Mouse (Mus musculus): ENCODE results near the gene Lpcat3.

The Lpcat3 gene

GRCm38 (mm10) chr6:124706061-124706627, 43.3 kb downstream of the Lpcat3 start:
- no peak for DNase-seq

GRCm38 (mm10) chr6:124708289-124708889, 45.6 kb downstream of the Lpcat3 start:
- DNase-seq, result no peak

GRCm38 (mm10) chr6:124711824-124712782, 49.3 kb downstream of the Lpcat3 start, which contains the start of the genes Emg1 and Phb2:
TSS of gene Emg1 (minus strand) at chr6:124712178.
TSS of gene Phb2 (plus strand) at chr6:124712336.
- peak; percentile 96 for DNase-seq

- DNase-seq, result no peak
Measured at GRCm38 (mm10) chr6:124712918-124713317, 50.1 kb downstream of the Lpcat3 start.

GRCm38 (mm10) chr6:124716864-124717490, 54.1 kb downstream of the Lpcat3 start:
- DNase-seq, result no peak

GRCm38 (mm10) chr6:124717968-124718367, 55.1 kb downstream of the Lpcat3 start:
- DNase-seq, result no peak

- no peak for DNase-seq
Measured at GRCm38 (mm10) chr6:124718703-124719102, 55.9 kb downstream of the Lpcat3 start.

- DNase-seq, result no peak
Measured at GRCm38 (mm10) chr6:124719354-124719978, 56.6 kb downstream of the Lpcat3 start.

GRCm38 (mm10) chr6:124720904-124721303, 58.1 kb downstream of the Lpcat3 start:
- no peak for DNase-seq

- no peak for DNase-seq
Measured at GRCm38 (mm10) chr6:124722876-124723473, 60.1 kb downstream of the Lpcat3 start.

GRCm38 (mm10) chr6:124723541-124723940, 60.7 kb downstream of the Lpcat3 start:
- no peak for DNase-seq

GRCm38 (mm10) chr6:124724472-124724871, 61.6 kb downstream of the Lpcat3 start:
- no peak for DNase-seq

- DNase-seq, result no peak
Measured at GRCm38 (mm10) chr6:124728621-124729020, 65.8 kb downstream of the Lpcat3 start.

- no peak for DNase-seq
Measured at GRCm38 (mm10) chr6:124729850-124730705, 67.3 kb downstream of the Lpcat3 start.

- DNase-seq, result no peak
Measured at GRCm38 (mm10) chr6:124731038-124731437, 68.2 kb downstream of the Lpcat3 start.

- DNase-seq, result no peak
Measured at GRCm38 (mm10) chr6:124732476-124733370, 69.9 kb downstream of the Lpcat3 start.

- DNase-seq, result no peak
Measured at GRCm38 (mm10) chr6:124734417-124734816, 71.6 kb downstream of the Lpcat3 start.

- DNase-seq, result no peak
Measured at GRCm38 (mm10) chr6:124737040-124737439, 74.2 kb downstream of the Lpcat3 start.

- DNase-seq, result no peak
Measured at GRCm38 (mm10) chr6:124738511-124739023, 75.7 kb downstream of the Lpcat3 start, which contains the start of gene Ptpn6. TSS of gene Ptpn6 (minus strand) at chr6:124738714.
